Mouse (Mus musculus): ENCODE data around the gene AC161166.1.

DNA sequence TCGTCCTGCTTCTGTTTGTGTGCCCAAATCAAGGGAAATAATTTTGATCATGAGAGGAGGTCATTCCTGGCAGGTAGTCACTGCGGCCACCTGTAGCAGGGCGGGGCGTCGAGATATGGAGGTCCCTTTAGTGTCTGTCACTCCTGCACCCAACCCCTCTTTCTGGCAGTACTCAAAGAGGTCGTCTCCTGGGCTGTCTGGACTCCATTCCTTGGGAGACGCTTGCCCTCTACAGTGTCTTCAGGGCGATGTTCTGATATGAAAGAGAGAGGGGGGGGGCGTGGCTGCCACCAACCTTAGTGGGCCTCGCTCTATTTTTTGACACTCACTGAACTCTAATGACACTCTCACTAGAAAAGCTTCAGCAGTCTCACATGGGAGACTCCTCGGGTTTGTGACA is 17.3 kb upstream of the AC161166.1 start:
- TF ChIP-seq CTCF (IDR thresholded peaks at IDR 0.05; ENCODE audit: borderline replicate concordance, insufficient read depth, low read length) (no peak), POLR2A (IDR thresholded peaks at IDR 0.05; ENCODE audit: low read depth, low read length) (no peak)

Measured in embryonic fibroblast, embryonic 13.5 days (primary cell).